Mouse (Mus musculus): ENCODE data around the gene Catsper4.

Catsper4 gene

GRCm38 (mm10) chr4:134250930-134251240 lies 23.7 kb upstream of the Catsper4 start:
- no peak for DNase-seq (ENCODE audit: low spot score in 2 of 2)

- no peak for DNase-seq (ENCODE audit: low spot score in 2 of 2)
Measured at GRCm38 (mm10) chr4:134250116-134250929, 23.1 kb upstream of the Catsper4 start.

- peak; percentile 33 to 65 for DNase-seq (ENCODE audit: low spot score in 2 of 2)
Measured at GRCm38 (mm10) chr4:134249651-134250050, 22.5 kb upstream of the Catsper4 start.

- no peak for DNase-seq (ENCODE audit: low spot score in 2 of 2)
Measured at GRCm38 (mm10) chr4:134246719-134247258, 19.6 kb upstream of the Catsper4 start, which contains the start of gene Gm30191. Gene Gm30191, plus strand, starts transcription at chr4:134246935.

GRCm38 (mm10) chr4:134246256-134246655 lies 19.1 kb upstream of the Catsper4 start:
- DNase-seq (ENCODE audit: low spot score in 2 of 2) = no peak

GRCm38 (mm10) chr4:134245148-134245843 lies 18.1 kb upstream of the Catsper4 start, which contains the start of gene Zfp593:
Gene Zfp593, minus strand, starts transcription at chr4:134245592.
- peak; percentile 93 to 95 for DNase-seq (ENCODE audit: low spot score in 2 of 2)

GRCm38 (mm10) chr4:134243516-134244250 lies 16.5 kb upstream of the Catsper4 start, which contains the start of gene E130218I03Rik:
Gene E130218I03Rik, plus strand, starts transcription at chr4:134243662.
- DNase-seq (ENCODE audit: low spot score in 2 of 2) = no peak

GRCm38 (mm10) chr4:134238686-134239085 lies 11.5 kb upstream of the Catsper4 start:
- no peak for DNase-seq (ENCODE audit: low spot score in 2 of 2)

GRCm38 (mm10) chr4:134238279-134238651 lies 11.1 kb upstream of the Catsper4 start, which contains the start of gene Cnksr1:
Gene Cnksr1, minus strand, starts transcription at chr4:134238399.
- DNase-seq (ENCODE audit: low spot score in 2 of 2) = peak; percentile 84 to 92

- no peak for DNase-seq (ENCODE audit: low spot score in 2 of 2)
Measured at GRCm38 (mm10) chr4:134237582-134238278, 10.5 kb upstream of the Catsper4 start.

GRCm38 (mm10) chr4:134234876-134235275 lies 7.7 kb upstream of the Catsper4 start:
- DNase-seq (ENCODE audit: low spot score in 2 of 2) = no peak

GRCm38 (mm10) chr4:134230431-134230830 lies 3.2 kb upstream of the Catsper4 start:
- no peak for DNase-seq (ENCODE audit: low spot score in 2 of 2)

GRCm38 (mm10) chr4:134222793-134223600 lies 4.2 kb downstream of the Catsper4 start:
- no peak for DNase-seq (ENCODE audit: low spot score in 2 of 2)

GRCm38 (mm10) chr4:134206488-134207053 lies 20.6 kb downstream of the Catsper4 start:
- DNase-seq (ENCODE audit: low spot score in 2 of 2) = no peak

- DNase-seq (ENCODE audit: low spot score in 2 of 2) = no peak
Measured at GRCm38 (mm10) chr4:134203340-134203896, 23.8 kb downstream of the Catsper4 start.

GRCm38 (mm10) chr4:134202904-134203303 lies 24.3 kb downstream of the Catsper4 start, which contains the start of gene Gm7534:
Gene Gm7534, minus strand, starts transcription at chr4:134203004.
- no peak for DNase-seq (ENCODE audit: low spot score in 2 of 2)

GRCm38 (mm10) chr4:134199371-134199770 lies 27.8 kb downstream of the Catsper4 start:
- no peak for DNase-seq (ENCODE audit: low spot score in 2 of 2)

GRCm38 (mm10) chr4:134186268-134186667 lies 40.9 kb downstream of the Catsper4 start:
- DNase-seq (ENCODE audit: low spot score in 2 of 2) = no peak

- no peak for DNase-seq (ENCODE audit: low spot score in 2 of 2)
Measured at GRCm38 (mm10) chr4:134185569-134185968, 41.6 kb downstream of the Catsper4 start.

GRCm38 (mm10) chr4:134183711-134184110 lies 43.5 kb downstream of the Catsper4 start:
- no peak for DNase-seq (ENCODE audit: low spot score in 2 of 2)
